Mouse (Mus musculus) midbrain, embryonic 16.5 days (tissue): Measurements from ENCODE around the gene Uncx. TPM values are rescaled to one million over a fixed set of nuclear protein-coding genes. Genes with fewer than 3 reads are reported as not detected.

Experiments
- ATAC-seq: fragments of 200-750 bp; cut with Nextera tagmentation; 2 replicates; pipeline ENCODE4 v1.8.0; 2017; ENCODE audit warnings: moderate TSS enrichment
- H3K27ac ChIP-seq: fragments of 300-500 bp; sonication (generic); 2 replicates; pipeline ENCODE4 v1.5.1; 2014; ENCODE audit warnings: mild to moderate bottlenecking, low read length, mixed read lengths
- H3K27me3 ChIP-seq: fragments of 300-500 bp; sonication (generic); 2 replicates; pipeline ENCODE4 v1.6.1; 2014; ENCODE audit warnings: low read depth, low read length, mixed read lengths; ENCODE audit not compliant: control insufficient read depth, insufficient read depth
- H3K36me3 ChIP-seq: fragments of 300-500 bp; sonication (generic); 2 replicates; pipeline ENCODE4 v1.6.1; 2014; ENCODE audit warnings: mild to moderate bottlenecking, low read length, moderate library complexity, mixed read lengths; ENCODE audit not compliant: control insufficient read depth, insufficient read depth
- H3K4me1 ChIP-seq: fragments of 300-500 bp; sonication (generic); 2 replicates; pipeline ENCODE4 v1.6.1; 2014; ENCODE audit warnings: mild to moderate bottlenecking, low read length, mixed read lengths; ENCODE audit not compliant: control insufficient read depth, insufficient read depth
- H3K4me2 ChIP-seq: fragments of 300-500 bp; sonication (generic); 2 replicates; pipeline ENCODE4 v1.6.1; 2014; ENCODE audit warnings: mild to moderate bottlenecking, low read length, mixed read lengths
- H3K4me3 ChIP-seq: fragments of 300-500 bp; sonication (generic); 2 replicates; pipeline ENCODE4 v1.5.1; 2014; ENCODE audit warnings: low read depth, mild to moderate bottlenecking, low read length, moderate library complexity, mixed read lengths
- H3K9ac ChIP-seq: fragments of 300-500 bp; sonication (generic); 2 replicates; pipeline ENCODE4 v1.6.1; 2014; ENCODE audit warnings: low read depth, low read length, mixed read lengths
- H3K9me3 ChIP-seq: fragments of 300-500 bp; sonication (generic); replicated peaks from 2 replicates; pipeline ENCODE4 v1.6.1; 2014; ENCODE audit warnings: mild to moderate bottlenecking, low read length, mixed read lengths; ENCODE audit not compliant: control insufficient read depth, poor library complexity, severe bottlenecking
- WGBS: fragments of 180-500 bp; shearing (Covaris S2); extraction: QIAGEN DNeasy Blood & Tissue Kit; methylation state at CpG from one replicate; pipeline ENCODE4 v1.1.7; 2014; 5-methylcytosine and 5-hydroxymethylcytosine counted together
- polyA plus RNA-seq: library from polyadenylated mRNA; unstranded; fragments of >200 nt; fragmentation: Nextera tagmentation; extraction: Ambion mirVana; gene quantifications from 2 replicates; pipeline ENCODE4 v1.2.1, GENCODE M21; 2015

Uncx gene
- polyA plus RNA-seq, 1 experiment from 2014 or later: 22.5 TPM

DNA sequence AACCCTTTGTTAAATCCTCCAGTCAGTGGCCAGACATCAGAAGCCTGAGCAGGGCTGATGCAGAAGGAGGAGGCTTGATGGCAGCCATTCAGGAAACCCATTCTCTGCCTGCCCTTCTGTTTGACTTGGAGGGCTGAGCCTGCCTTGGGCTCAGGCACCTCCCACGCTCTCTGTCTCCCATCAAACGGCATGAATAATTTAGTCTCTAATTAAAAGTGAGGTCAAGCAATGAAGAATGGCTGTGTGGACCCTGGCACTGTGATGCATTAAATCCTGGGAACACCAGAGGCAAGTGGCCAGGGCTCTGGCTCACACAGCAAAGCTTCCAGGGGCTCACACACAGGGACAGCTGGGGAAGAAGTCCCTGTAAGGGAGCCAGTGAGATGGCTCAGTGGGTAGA, 24.8 kb downstream of the Uncx start:
- no peak overlapping the region for H3K27ac ChIP-seq
- peaks cover 3% of the 10 kb centered on the region for H3K27me3 ChIP-seq
- no peaks in the 10 kb centered on the region for H3K36me3 ChIP-seq
- H3K4me2 ChIP-seq: no peak overlapping the region
- no peaks in the 10 kb centered on the region for H3K9me3 ChIP-seq
- H3K9ac ChIP-seq: no peak overlapping the region
- no peaks in the 10 kb centered on the region for H3K4me1 ChIP-seq
- no peak overlapping the region for H3K4me3 ChIP-seq
- WGBS: 24% methylated on average over 2 of the region's 2 CpGs
- 0 out of 2 replicates have a peak, but pooled peaks have one; percentile 36 for ATAC-seq

DNA sequence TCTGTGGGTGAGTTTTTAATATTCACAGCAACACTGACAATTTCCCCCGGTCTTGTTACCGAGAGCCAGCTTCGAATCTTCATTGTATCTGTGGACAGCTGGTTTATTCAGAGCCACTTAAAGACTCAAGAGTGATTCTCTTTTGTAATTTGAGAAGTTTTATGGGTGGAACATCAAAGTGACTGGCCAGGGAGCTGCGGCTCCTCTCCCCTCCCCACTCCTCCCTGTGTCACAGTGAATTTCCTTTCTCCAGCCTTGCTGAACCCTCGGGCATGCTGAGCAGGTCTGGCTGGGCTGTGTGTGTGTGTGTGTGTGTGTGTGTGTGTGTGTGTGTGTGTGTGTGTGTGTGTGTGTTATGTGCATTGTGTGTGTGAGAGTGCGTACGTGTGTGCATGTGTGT, 29.2 kb downstream of the Uncx start:
- Histone ChIP-seq H3K36me3 (no peaks in the 10 kb centered on the region), H3K27ac (no peak overlapping the region), H3K4me3 (no peak overlapping the region), H3K4me2 (no peak overlapping the region), H3K9ac (no peak overlapping the region), H3K9me3 (no peaks in the 10 kb centered on the region), H3K4me1 (no peaks in the 10 kb centered on the region), H3K27me3 (no peaks in the 10 kb centered on the region)
- ATAC-seq: no peak
- 20% methylated on average over 7 of the region's 7 CpGs for WGBS

DNA sequence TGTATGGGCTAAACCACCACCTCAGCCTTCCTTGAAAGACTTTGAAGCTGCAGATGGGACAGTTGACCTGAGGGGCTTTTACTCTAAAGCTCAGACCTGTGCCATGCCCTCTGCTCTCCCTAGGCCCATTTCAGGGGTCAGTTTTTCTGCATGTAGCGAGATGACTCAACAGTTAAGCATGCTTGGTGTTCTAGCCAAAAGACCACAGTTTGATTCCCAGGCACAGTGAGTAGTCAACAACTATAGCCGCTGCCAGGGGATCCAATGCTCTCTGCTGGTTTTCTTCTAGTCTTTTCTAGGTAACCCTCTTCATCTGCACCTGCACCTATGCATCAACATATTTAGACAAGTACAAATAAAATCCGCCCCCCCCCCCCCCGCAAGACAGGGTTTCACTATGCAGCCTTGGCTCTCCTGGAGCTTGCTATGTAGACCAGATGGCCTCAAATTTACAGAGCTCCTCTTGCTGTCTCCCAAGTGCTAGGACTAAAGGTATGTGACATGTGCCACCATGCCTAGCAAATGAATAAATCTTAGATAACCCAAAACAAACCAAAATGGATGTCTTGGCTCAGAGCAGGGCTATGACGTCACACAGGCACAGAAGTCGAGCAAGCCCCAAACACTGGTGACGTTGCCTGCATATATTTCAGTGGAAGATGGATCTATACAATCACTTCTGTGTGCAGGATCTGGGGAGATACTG, 30.5 kb downstream of the Uncx start:
- no peaks in the 10 kb centered on the region for H3K36me3 ChIP-seq
- H3K4me3 ChIP-seq: no peak overlapping the region
- no peak overlapping the region for H3K9ac ChIP-seq
- no peaks in the 10 kb centered on the region for H3K27me3 ChIP-seq
- no peak overlapping the region for H3K4me2 ChIP-seq
- H3K4me1 ChIP-seq: no peaks in the 10 kb centered on the region
- H3K27ac ChIP-seq: no peak overlapping the region
- no peak for ATAC-seq
- no peaks in the 10 kb centered on the region for H3K9me3 ChIP-seq
- WGBS: 83% methylated on average over 7 of the region's 7 CpGs

DNA sequence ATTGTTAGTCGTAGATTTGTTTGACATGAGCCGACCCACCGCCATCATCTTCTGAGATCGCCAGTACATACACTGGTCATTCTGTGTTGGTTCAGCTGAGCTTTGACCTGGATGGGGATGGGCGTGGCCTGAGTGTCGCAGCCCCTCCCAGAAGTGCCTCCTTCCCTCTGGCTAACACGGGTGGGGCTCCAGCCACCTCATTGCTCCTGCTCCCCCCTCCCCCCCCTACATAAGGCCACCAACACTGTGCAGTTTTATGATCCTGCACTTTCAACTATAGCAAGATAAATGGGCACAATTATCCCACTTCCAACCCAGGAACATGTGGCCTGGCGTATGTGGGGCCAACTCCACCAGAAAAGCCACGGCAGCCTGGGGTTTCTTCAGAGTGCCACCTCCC, 31.8 kb downstream of the Uncx start:
- Histone ChIP-seq H3K4me1 (peaks cover 5% of the 10 kb centered on the region), H3K9ac (no peak overlapping the region), H3K4me3 (no peak overlapping the region), H3K9me3 (no peaks in the 10 kb centered on the region), H3K4me2 (no peak overlapping the region), H3K36me3 (no peaks in the 10 kb centered on the region), H3K27me3 (peaks cover 2% of the 10 kb centered on the region; the same call in 1 of the 2 replicates), H3K27ac (no peak overlapping the region)
- 87% methylated on average over 9 of the region's 9 CpGs for WGBS
- no peak for ATAC-seq

DNA sequence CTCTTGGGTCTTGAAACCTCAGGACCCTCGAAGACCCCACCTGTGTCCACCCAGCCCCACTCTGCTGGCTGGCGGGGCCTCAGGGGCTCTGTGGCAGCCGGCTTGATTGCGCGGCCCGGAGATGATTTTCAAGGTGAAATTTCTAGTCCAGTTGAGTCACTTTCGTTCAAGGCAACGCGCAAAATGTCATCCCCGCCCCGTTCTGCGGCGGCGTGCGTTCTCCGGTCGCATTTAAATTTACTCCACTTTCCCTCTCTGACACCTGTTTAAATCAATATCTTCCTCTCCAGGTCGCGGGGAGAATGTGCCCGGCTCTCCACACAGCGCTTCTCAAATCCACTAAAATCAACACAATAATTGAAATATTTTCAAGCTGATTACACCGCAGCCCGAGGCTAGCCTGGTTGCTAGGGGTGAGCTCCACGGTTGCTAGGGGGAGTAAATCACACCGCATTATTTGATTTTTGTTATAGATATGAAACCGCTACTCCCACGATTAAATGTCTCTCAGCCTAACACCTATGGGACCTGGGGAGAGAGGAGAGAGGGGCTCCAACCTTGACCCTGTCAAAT, 37.0 kb downstream of the Uncx start:
- Histone ChIP-seq H3K4me1 (peaks cover 26% of the 10 kb centered on the region), H3K36me3 (no peaks in the 10 kb centered on the region), H3K4me2 (peak overlapping the region; percentile 48), H3K4me3 (peak overlapping the region; percentile 18), H3K27me3 (peaks cover 12% of the 10 kb centered on the region), H3K9me3 (no peaks in the 10 kb centered on the region), H3K27ac (peak overlapping the region; percentile 71), H3K9ac (0 out of 2 replicates have a peak overlapping the region, but pooled peaks have one; percentile 32)
- 0 out of 2 replicates have a peak, but pooled peaks have one; percentile 27 for ATAC-seq
- WGBS: 16% methylated on average over 27 of the region's 27 CpGs

DNA sequence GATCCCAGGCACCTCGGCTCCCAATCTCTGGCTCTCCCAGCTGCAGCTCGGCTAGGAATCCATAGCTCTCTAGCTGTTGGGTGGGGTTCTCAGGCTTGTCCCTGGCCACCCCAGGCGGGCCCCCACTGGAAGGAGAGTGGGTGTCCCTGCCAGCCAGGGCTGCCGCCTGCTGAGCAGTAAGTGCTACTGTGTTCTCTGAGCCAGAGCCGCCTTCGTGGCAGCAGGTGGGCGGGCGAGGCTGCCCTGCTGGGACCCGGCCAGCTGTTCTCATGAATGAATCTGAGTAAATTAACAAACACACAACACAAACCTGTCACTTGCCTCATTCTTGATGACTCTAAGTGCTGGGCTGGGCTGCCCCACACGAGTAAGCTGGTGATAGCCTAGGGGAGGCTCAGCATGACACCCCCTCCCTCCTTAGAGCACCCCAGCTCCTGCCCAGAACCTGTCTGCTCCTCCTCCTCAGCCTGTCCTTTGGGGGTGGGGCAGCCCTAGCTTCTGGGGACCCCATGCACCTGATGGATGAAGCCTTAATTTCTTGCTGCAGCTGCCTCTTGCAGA, 38.1 kb downstream of the Uncx start:
- H3K9ac ChIP-seq: peak overlapping the region; percentile 38; the same call in 1 of the 2 replicates
- H3K36me3 ChIP-seq: no peaks in the 10 kb centered on the region
- no peak overlapping the region for H3K4me2 ChIP-seq
- H3K27ac ChIP-seq: no peak overlapping the region; the same call in 1 of the 2 replicates
- H3K4me3 ChIP-seq: no peak overlapping the region
- peak; percentile 33; the same call in 1 of the 2 replicates for ATAC-seq
- 2% methylated on average over 10 of the region's 10 CpGs for WGBS
- H3K9me3 ChIP-seq: no peaks in the 10 kb centered on the region
- H3K4me1 ChIP-seq: peaks cover 31% of the 10 kb centered on the region
- peaks cover 12% of the 10 kb centered on the region for H3K27me3 ChIP-seq

DNA sequence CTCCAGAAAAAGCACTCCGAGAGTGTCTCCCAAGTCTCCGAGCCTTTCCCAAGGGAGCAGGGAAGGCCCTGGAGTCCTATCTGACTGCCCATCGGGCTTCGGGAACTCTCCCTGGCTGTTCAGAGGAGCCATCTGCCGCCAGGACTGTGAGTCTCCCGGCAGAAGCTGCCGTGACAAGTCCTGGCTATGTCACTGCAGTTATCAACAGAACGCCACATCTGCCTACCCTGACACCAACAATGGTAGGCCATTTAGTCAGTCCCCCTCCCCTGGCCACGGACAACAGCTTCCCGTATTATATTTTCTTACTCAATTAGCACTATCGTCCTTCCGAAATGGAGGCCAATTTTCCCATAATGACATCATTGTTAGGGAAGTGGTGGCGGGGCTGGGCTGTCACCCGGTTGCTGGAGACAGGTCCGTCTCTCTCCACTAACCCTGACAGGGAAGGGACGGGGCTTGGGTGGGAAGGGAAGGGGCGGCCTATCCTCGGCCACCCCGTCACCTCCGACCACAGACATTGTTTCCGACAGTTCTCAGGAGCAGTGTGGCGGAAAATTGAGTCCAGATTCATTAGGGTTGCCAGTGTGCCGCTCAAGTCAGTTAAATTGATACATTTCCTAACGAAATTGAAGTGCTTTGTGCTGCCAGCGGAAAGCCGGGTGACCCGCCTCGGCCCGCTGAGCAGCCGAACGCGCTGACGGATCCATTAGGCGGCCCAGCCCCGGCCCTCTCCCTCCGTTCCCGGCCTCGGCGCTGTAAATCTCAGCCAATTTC, 41.9 kb downstream of the Uncx start:
- WGBS: 3% methylated on average over 39 of the region's 39 CpGs
- Histone ChIP-seq H3K27ac (peak overlapping the region; percentile 31), H3K9me3 (no peaks in the 10 kb centered on the region), H3K36me3 (no peaks in the 10 kb centered on the region), H3K4me2 (peak overlapping the region; percentile 26; the same call in 1 of the 2 replicates), H3K4me1 (peaks cover 25% of the 10 kb centered on the region), H3K9ac (peak overlapping the region; percentile 31; the same call in 1 of the 2 replicates), H3K27me3 (peaks cover 10% of the 10 kb centered on the region), H3K4me3 (no peak overlapping the region)
- ATAC-seq: peak; percentile 47

DNA sequence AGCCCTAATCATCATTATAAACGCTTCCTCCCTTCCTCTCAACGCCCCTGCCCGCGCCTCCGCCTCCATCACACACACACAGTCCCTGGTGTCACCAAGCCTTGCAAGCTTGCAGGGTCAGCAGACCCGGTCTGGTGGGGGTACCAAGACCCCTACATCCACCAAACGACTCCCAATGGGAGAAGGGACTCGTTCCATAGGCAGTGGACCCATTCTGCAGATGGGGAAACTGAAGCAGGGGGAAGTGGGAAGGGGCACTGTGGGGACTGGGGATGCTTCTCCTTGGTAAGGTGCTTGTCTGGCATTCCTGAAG, 42.4 kb downstream of the Uncx start:
- H3K27me3 ChIP-seq: peaks cover 10% of the 10 kb centered on the region
- H3K36me3 ChIP-seq: no peaks in the 10 kb centered on the region
- H3K4me1 ChIP-seq: peaks cover 20% of the 10 kb centered on the region
- peak overlapping the region; percentile 30; the same call in 1 of the 2 replicates for H3K27ac ChIP-seq
- no peak overlapping the region for H3K4me3 ChIP-seq
- H3K4me2 ChIP-seq: peak overlapping the region; percentile 26; the same call in 1 of the 2 replicates
- no peak for ATAC-seq
- 9% methylated on average over 8 of the region's 8 CpGs for WGBS
- 0 out of 2 replicates have a peak overlapping the region, but pooled peaks have one; percentile 31 for H3K9ac ChIP-seq
- no peaks in the 10 kb centered on the region for H3K9me3 ChIP-seq
